Mouse (Mus musculus) heart, embryonic 12.5 days (tissue): ENCODE results near the gene Lsm7. TPM values are rescaled to one million over a fixed set of nuclear protein-coding genes. Genes with fewer than 3 reads are reported as not detected.
A peak's percentile ranks its signal among the peaks of the same experiment; 100 is the strongest.

Source experiments
- ATAC-seq: fragments of 200-750 bp; cut with Nextera tagmentation; 2 replicates; pipeline ENCODE4 v1.8.0; 2017; ENCODE audit warnings: moderate TSS enrichment, moderate library complexity; ENCODE audit not compliant: insufficient number of reproducible peaks, low FRiP score
- H3K27ac ChIP-seq: fragments of 300-500 bp; sonication (generic); 2 replicates; pipeline ENCODE4 v1.5.1; 2016; ENCODE audit warnings: mild to moderate bottlenecking, moderate library complexity; ENCODE audit not compliant: poor library complexity, severe bottlenecking
- H3K27me3 ChIP-seq: fragments of 300-500 bp; sonication (generic); replicated peaks from 2 replicates; pipeline ENCODE4 v1.6.1; 2016; ENCODE audit warnings: mild to moderate bottlenecking, moderate library complexity
- H3K36me3 ChIP-seq: fragments of 300-500 bp; sonication (generic); 2 replicates; pipeline ENCODE4 v1.6.1; 2016; ENCODE audit warnings: mild to moderate bottlenecking, moderate library complexity
- H3K4me1 ChIP-seq: fragments of 300-500 bp; sonication (generic); replicated peaks from 2 replicates; pipeline ENCODE4 v1.6.1; 2016; ENCODE audit warnings: mild to moderate bottlenecking
- H3K4me2 ChIP-seq: fragments of 300-500 bp; sonication (generic); 2 replicates; pipeline ENCODE4 v1.6.1; 2016; ENCODE audit warnings: mild to moderate bottlenecking, moderate library complexity
- H3K4me3 ChIP-seq: fragments of 300-500 bp; sonication (generic); 2 replicates; pipeline ENCODE4 v1.5.1; 2016; ENCODE audit warnings: mild to moderate bottlenecking
- H3K9ac ChIP-seq: fragments of 300-500 bp; sonication (generic); 2 replicates; pipeline ENCODE4 v1.6.1; 2016; ENCODE audit warnings: mild to moderate bottlenecking, moderate library complexity
- H3K9me3 ChIP-seq: fragments of 300-500 bp; sonication (generic); replicated peaks from 2 replicates; pipeline ENCODE4 v1.6.1; 2016; ENCODE audit warnings: mild to moderate bottlenecking, moderate library complexity
- WGBS: fragments of 180-500 bp; shearing (Covaris S2); methylation state at CpG from one replicate; pipeline ENCODE4 v1.1.7; 2016; 5-methylcytosine and 5-hydroxymethylcytosine counted together
- polyA plus RNA-seq: library from polyadenylated mRNA; unstranded; fragments of >200 nt; fragmentation: Nextera tagmentation; extraction: Ambion mirVana; gene quantifications from 2 replicates; pipeline ENCODE4 v1.2.1, GENCODE M21; 2016

Gene Lsm7
- polyA plus RNA-seq, 1 experiment from 2014 or later, result 177 TPM

GRCm38 (mm10) chr10:80845732-80846131 is 9.3 kb downstream of the Lsm7 start:
- no peak overlapping the region for H3K4me3 ChIP-seq
- H3K36me3 ChIP-seq, result 0 out of 2 replicates have a peak, but pooled peaks cover 5% of the 10 kb centered on the region
- peaks cover 58% of the 10 kb centered on the region for H3K27me3 ChIP-seq
- H3K4me2 ChIP-seq, result no peak overlapping the region
- H3K9me3 ChIP-seq, result no peaks in the 10 kb centered on the region
- ATAC-seq, result no peak
- H3K4me1 ChIP-seq, result peaks cover 18% of the 10 kb centered on the region
- no peak overlapping the region for H3K27ac ChIP-seq
- 73% methylated on average over 12 of the region's 12 CpGs for WGBS
- no peak overlapping the region for H3K9ac ChIP-seq

DNA sequence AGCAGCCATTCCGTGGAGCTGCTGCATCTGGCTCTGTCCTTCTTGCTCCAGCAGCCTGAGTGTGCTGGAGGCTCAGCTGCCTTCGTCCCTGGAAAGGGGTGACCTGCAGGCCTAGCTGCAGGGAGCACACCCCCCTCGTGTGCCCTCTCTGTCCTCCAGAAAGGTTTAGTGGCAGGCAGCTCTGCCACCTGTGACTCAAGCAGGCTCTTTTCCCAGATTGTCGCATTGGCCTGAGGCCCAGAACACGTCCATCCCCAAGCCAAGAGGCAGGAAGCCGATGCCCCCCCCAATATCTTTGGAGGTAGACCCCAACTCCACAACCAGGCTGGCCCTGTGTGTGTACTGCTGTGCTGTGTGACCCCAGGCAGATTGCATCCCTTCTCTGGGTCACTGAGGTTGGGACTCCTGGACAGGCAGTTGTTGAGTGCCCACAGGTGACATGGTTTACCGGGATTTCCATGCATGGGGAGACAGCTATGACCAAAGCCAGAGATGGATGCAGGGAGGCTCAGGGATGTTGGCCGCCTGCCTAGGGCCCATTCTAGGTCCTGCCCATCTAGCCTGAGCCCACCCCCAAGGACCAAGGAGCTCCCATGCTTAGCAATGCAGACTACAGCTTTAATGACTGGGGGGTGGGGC is 9.8 kb downstream of the Lsm7 start:
- Histone ChIP-seq H3K4me1 (peaks cover 18% of the 10 kb centered on the region), H3K36me3 (0 out of 2 replicates have a peak, but pooled peaks cover under 1% of the 10 kb centered on the region), H3K4me3 (no peak overlapping the region), H3K27me3 (peaks cover 59% of the 10 kb centered on the region), H3K9ac (no peak overlapping the region), H3K27ac (no peak overlapping the region), H3K4me2 (no peak overlapping the region), H3K9me3 (no peaks in the 10 kb centered on the region)
- ATAC-seq, result no peak
- WGBS, result 59% methylated on average over 8 of the region's 8 CpGs

GRCm38 (mm10) chr10:80843931-80844547 is 11.0 kb downstream of the Lsm7 start, which contains the start of gene Lingo3:
Lingo3 (minus strand) TSS chr10:80844039.
- 5% methylated on average over 43 of the region's 51 CpGs for WGBS
- Histone ChIP-seq H3K4me2 (peak within 1 kb of the TSS; percentile 88), H3K4me3 (peak within 1 kb of the TSS; percentile 50), H3K9me3 (no peaks in the 10 kb centered on the region), H3K27me3 (peaks cover 64% of the 10 kb centered on the region), H3K27ac (no peak within 1 kb of the TSS), H3K4me1 (peaks cover 18% of the 10 kb centered on the region), H3K9ac (peak within 1 kb of the TSS; percentile 70), H3K36me3 (no peaks in the 10 kb centered on the region)
- no peak for ATAC-seq

GRCm38 (mm10) chr10:80843087-80843930 is 11.7 kb downstream of the Lsm7 start:
- no peaks in the 10 kb centered on the region for H3K9me3 ChIP-seq
- peaks cover 65% of the 10 kb centered on the region for H3K27me3 ChIP-seq
- H3K4me3 ChIP-seq, result peak overlapping the region; percentile 50
- no peak for ATAC-seq
- H3K4me2 ChIP-seq, result peak overlapping the region; percentile 88
- peak overlapping the region; percentile 70 for H3K9ac ChIP-seq
- H3K27ac ChIP-seq, result no peak overlapping the region
- 11% methylated on average over 32 of the region's 32 CpGs for WGBS
- no peaks in the 10 kb centered on the region for H3K36me3 ChIP-seq
- H3K4me1 ChIP-seq, result peaks cover 15% of the 10 kb centered on the region

DNA sequence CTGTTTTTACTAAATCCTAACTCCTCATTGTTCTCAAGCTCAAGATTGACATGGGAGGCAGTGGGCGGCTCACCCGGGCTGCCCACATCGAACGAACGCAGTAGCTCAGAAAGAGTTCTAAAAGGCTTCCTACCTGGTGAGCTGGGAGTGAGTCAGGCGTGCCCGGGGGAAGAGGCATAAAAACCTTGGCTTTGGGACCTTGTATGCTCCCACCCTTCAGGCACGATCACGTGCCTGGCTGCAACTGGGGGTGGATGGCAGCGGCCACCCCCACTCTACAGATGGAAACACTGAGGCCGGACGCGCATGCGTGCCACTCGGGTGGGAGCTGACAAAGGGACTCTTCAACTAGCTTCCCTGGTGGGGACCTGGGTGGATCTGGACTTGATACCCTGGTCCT is 12.7 kb downstream of the Lsm7 start:
- H3K4me3 ChIP-seq, result no peak overlapping the region
- no peaks in the 10 kb centered on the region for H3K9me3 ChIP-seq
- H3K4me1 ChIP-seq, result peaks cover 23% of the 10 kb centered on the region
- WGBS, result 78% methylated on average over 15 of the region's 15 CpGs
- no peak overlapping the region for H3K27ac ChIP-seq
- no peaks in the 10 kb centered on the region for H3K36me3 ChIP-seq
- H3K27me3 ChIP-seq, result peaks cover 73% of the 10 kb centered on the region
- no peak for ATAC-seq
- H3K4me2 ChIP-seq, result no peak overlapping the region
- H3K9ac ChIP-seq, result no peak overlapping the region

- H3K4me3 ChIP-seq, result no peak overlapping the region
- H3K27me3 ChIP-seq, result peaks cover 80% of the 10 kb centered on the region
- H3K9ac ChIP-seq, result no peak overlapping the region
- no peaks in the 10 kb centered on the region for H3K36me3 ChIP-seq
- H3K9me3 ChIP-seq, result no peaks in the 10 kb centered on the region
- H3K4me1 ChIP-seq, result peaks cover 30% of the 10 kb centered on the region
- H3K27ac ChIP-seq, result no peak overlapping the region
- ATAC-seq, result no peak
- no peak overlapping the region for H3K4me2 ChIP-seq
- 79% methylated on average over 2 of the region's 2 CpGs for WGBS
Observed at GRCm38 (mm10) chr10:80841685-80842084, 13.3 kb downstream of the Lsm7 start.

GRCm38 (mm10) chr10:80839848-80840247 is 15.2 kb downstream of the Lsm7 start:
- Histone ChIP-seq H3K27ac (no peak overlapping the region), H3K4me2 (no peak overlapping the region), H3K4me1 (peaks cover 37% of the 10 kb centered on the region), H3K4me3 (no peak overlapping the region), H3K9me3 (peaks cover 6% of the 10 kb centered on the region; the same call in 1 of the 2 replicates), H3K9ac (no peak overlapping the region), H3K27me3 (peaks cover 81% of the 10 kb centered on the region), H3K36me3 (no peaks in the 10 kb centered on the region)
- WGBS, result 61% methylated on average over 6 of the region's 6 CpGs
- no peak for ATAC-seq

DNA sequence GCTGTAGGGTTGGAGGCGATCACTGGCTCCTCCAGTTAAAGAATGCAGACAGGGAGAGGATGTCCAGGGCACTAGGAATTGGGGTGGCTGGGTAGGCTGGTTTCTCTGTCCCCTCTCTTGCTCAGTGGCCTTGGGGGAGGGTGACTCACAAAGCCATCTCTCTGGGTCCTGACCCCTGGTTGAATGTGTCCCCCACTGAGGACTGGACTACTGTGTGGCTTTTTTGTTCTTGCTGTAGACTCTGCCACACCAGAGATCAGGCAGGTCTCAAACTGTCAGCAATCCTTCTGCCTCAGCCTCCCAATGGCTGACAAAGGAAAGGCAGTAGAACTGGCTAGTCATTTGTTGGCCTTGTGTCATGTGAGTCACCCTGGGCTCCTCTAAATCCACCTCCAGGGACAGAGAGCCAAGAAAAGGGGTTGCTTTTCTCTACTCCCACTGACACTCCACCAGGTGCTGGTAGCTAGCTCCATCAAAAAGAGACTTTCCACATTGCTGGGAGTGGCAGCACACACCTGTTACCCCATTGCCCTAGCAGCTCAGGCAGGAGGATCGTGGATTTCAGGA is 16.6 kb downstream of the Lsm7 start:
- H3K27me3 ChIP-seq, result peaks cover 81% of the 10 kb centered on the region
- ATAC-seq, result no peak

DNA sequence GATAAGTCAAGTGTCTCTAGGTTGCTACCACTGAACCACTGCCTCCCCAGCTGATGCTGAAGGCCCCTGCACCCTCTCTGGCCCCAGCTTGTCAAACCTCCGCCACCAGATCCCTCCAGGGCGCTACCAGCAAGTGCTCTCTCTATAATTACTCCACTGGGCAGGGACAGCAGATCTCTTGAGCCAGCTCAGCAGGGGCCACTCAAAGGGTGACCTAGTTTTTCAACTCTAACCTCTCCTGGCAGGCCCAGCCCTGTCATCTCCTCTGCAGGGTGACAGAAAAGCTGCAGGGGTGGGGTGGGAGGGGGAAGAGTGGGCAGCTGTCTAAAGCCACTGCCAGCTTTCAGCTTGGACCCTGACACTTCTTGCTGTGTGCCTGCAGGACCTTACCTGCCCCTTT is 17.2 kb downstream of the Lsm7 start:
- H3K9me3 ChIP-seq, result peaks cover 13% of the 10 kb centered on the region; the same call in 1 of the 2 replicates
- no peak overlapping the region for H3K9ac ChIP-seq
- 26% methylated on average over 2 of the region's 2 CpGs for WGBS
- no peaks in the 10 kb centered on the region for H3K36me3 ChIP-seq
- H3K4me2 ChIP-seq, result peak overlapping the region; percentile 8; the same call in 1 of the 2 replicates
- H3K27ac ChIP-seq, result peak overlapping the region; percentile 49
- H3K4me3 ChIP-seq, result no peak overlapping the region
- peaks cover 81% of the 10 kb centered on the region for H3K27me3 ChIP-seq
- peaks cover 30% of the 10 kb centered on the region for H3K4me1 ChIP-seq
- 0 out of 2 replicates have a peak, but pooled peaks have one; percentile 27 for ATAC-seq

More for the DNA sequence above, 16.6 kb downstream of the Lsm7 start:
- Histone ChIP-seq H3K4me1 (peaks cover 31% of the 10 kb centered on the region), H3K36me3 (no peaks in the 10 kb centered on the region), H3K27ac (peak overlapping the region; percentile 49), H3K9ac (no peak overlapping the region), H3K9me3 (peaks cover 13% of the 10 kb centered on the region; the same call in 1 of the 2 replicates), H3K4me2 (0 out of 2 replicates have a peak overlapping the region, but pooled peaks have one; percentile 8), H3K4me3 (no peak overlapping the region)
- 67% methylated on average over 2 of the region's 2 CpGs for WGBS

GRCm38 (mm10) chr10:80836949-80837379 is 18.0 kb downstream of the Lsm7 start:
- WGBS, result 42% methylated on average over 7 of the region's 7 CpGs
- no peaks in the 10 kb centered on the region for H3K36me3 ChIP-seq
- no peak overlapping the region for H3K4me3 ChIP-seq
- no peak overlapping the region for H3K4me2 ChIP-seq
- peaks cover 33% of the 10 kb centered on the region for H3K4me1 ChIP-seq
- H3K27ac ChIP-seq, result no peak overlapping the region
- H3K9me3 ChIP-seq, result peaks cover 13% of the 10 kb centered on the region; the same call in 1 of the 2 replicates
- H3K9ac ChIP-seq, result no peak overlapping the region
- H3K27me3 ChIP-seq, result peaks cover 74% of the 10 kb centered on the region
- no peak for ATAC-seq
